Mouse (Mus musculus): ENCODE data around the gene Vps36.

GRCm38 (mm10) chr8:22147706-22148366 is 44.8 kb upstream of the Vps36 start:
- no peak for TF ChIP-seq CTCF (IDR thresholded peaks at IDR 0.05; ENCODE audit: control insufficient read depth, insufficient read depth, low read length)
- no peak for TF ChIP-seq POLR2A (IDR thresholded peaks at IDR 0.05; ENCODE audit: borderline replicate concordance, control insufficient read depth, low read depth, low read length)
